Mouse (Mus musculus): ENCODE results near the gene Emsy. TPM values are rescaled to one million over a fixed set of nuclear protein-coding genes. Genes with fewer than 3 reads are reported as not detected.

Gene Emsy
- polyA plus RNA-seq, 1 experiment from 2014 or later, result 5.0 TPM

DNA sequence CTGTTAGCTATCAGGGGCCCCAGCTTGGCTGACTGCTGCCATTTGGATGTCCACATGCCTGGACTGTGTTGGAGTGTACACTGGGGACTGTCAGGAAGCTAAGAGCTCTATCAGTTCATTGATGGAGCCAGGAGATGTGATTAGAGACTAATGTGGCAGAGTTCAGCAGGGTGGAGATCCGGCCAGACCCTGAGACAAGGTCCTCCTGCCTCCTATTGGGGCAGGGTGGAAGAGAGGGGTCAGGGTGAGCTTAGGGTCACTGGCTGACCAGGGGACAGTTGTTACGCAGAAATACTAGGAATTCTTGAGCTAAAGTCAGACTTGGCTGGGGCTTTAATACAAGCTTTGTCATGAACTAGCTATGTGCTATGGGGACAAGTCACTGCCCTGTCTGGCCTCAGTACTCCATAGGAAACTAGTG, 81.8 kb downstream of the Emsy start:
- DNase-seq (ENCODE audit: low spot score), result no peak
- Histone ChIP-seq H3K9ac (ENCODE audit: low read length) (no peak overlapping the region), H3K36me3 (ENCODE audit: control insufficient read depth, insufficient read depth, low read length) (no peaks in the 10 kb centered on the region), H3K4me2 (replicated peaks; ENCODE audit: low read depth) (no peak overlapping the region), H3K4me3 (ENCODE audit: low read depth, low read length) (no peak overlapping the region), H3K9me3 (ENCODE audit: control insufficient read depth, low read length) (no peaks in the 10 kb centered on the region), H3K27ac (replicated peaks) (no peak overlapping the region), H3K27me3 (ENCODE audit: control insufficient read depth, insufficient read depth, low read length) (no peaks in the 10 kb centered on the region), H3K4me1 (replicated peaks; ENCODE audit: control insufficient read depth, insufficient read depth) (no peaks in the 10 kb centered on the region)
- WGBS, result 72% methylated on average over 2 of the region's 2 CpGs
- no peak for TF ChIP-seq CTCF (IDR thresholded peaks at IDR 0.05; ENCODE audit: low read depth)
- TF ChIP-seq EP300 (optimal IDR thresholded peaks at IDR 0.05), result no peak
- ATAC-seq (ENCODE audit: low FRiP score, low TSS enrichment), result no peak

- Histone ChIP-seq H3K36me3 (ENCODE audit: control insufficient read depth, insufficient read depth, low read length) (no peaks in the 10 kb centered on the region), H3K4me1 (replicated peaks; ENCODE audit: control insufficient read depth, insufficient read depth) (no peaks in the 10 kb centered on the region), H3K9me3 (ENCODE audit: control insufficient read depth, low read length) (no peaks in the 10 kb centered on the region), H3K27ac (replicated peaks) (0 out of 2 replicates have a peak overlapping the region, but pooled peaks have one; percentile 8), H3K9ac (ENCODE audit: low read length) (no peak overlapping the region), H3K27me3 (ENCODE audit: control insufficient read depth, insufficient read depth, low read length) (no peaks in the 10 kb centered on the region), H3K4me2 (replicated peaks; ENCODE audit: low read depth) (no peak overlapping the region), H3K4me3 (ENCODE audit: low read depth, low read length) (no peak overlapping the region)
- TF ChIP-seq EP300 (optimal IDR thresholded peaks at IDR 0.05) (no peak), CTCF (IDR thresholded peaks at IDR 0.05; ENCODE audit: low read depth) (no peak)
- ATAC-seq (ENCODE audit: low FRiP score, low TSS enrichment) (no peak), DNase-seq (ENCODE audit: low spot score) (no peak)
- 91% methylated on average over 7 of the region's 7 CpGs for WGBS
These were observed 82.3 kb downstream of the Emsy start for GRCm38 (mm10) chr7:98574271-98574670.

GRCm38 (mm10) chr7:98573231-98573781, 83.3 kb downstream of the Emsy start:
- no peak overlapping the region for H3K4me3 ChIP-seq (ENCODE audit: low read depth, low read length)
- H3K27me3 ChIP-seq (ENCODE audit: control insufficient read depth, insufficient read depth, low read length), result no peaks in the 10 kb centered on the region
- no peak for TF ChIP-seq CTCF (IDR thresholded peaks at IDR 0.05; ENCODE audit: low read depth)
- TF ChIP-seq EP300 (optimal IDR thresholded peaks at IDR 0.05), result no peak
- H3K36me3 ChIP-seq (ENCODE audit: control insufficient read depth, insufficient read depth, low read length), result no peaks in the 10 kb centered on the region
- H3K9ac ChIP-seq (ENCODE audit: low read length), result no peak overlapping the region
- DNase-seq (ENCODE audit: low spot score) (no peak), ATAC-seq (ENCODE audit: low FRiP score, low TSS enrichment) (peak; percentile 68)
- no peaks in the 10 kb centered on the region for H3K4me1 ChIP-seq (replicated peaks; ENCODE audit: control insufficient read depth, insufficient read depth)
- H3K27ac ChIP-seq (replicated peaks), result peak overlapping the region; percentile 79
- no peak overlapping the region for H3K4me2 ChIP-seq (replicated peaks; ENCODE audit: low read depth)
- WGBS, result 43% methylated on average over 10 of the region's 10 CpGs
- H3K9me3 ChIP-seq (ENCODE audit: control insufficient read depth, low read length), result no peaks in the 10 kb centered on the region

DNA sequence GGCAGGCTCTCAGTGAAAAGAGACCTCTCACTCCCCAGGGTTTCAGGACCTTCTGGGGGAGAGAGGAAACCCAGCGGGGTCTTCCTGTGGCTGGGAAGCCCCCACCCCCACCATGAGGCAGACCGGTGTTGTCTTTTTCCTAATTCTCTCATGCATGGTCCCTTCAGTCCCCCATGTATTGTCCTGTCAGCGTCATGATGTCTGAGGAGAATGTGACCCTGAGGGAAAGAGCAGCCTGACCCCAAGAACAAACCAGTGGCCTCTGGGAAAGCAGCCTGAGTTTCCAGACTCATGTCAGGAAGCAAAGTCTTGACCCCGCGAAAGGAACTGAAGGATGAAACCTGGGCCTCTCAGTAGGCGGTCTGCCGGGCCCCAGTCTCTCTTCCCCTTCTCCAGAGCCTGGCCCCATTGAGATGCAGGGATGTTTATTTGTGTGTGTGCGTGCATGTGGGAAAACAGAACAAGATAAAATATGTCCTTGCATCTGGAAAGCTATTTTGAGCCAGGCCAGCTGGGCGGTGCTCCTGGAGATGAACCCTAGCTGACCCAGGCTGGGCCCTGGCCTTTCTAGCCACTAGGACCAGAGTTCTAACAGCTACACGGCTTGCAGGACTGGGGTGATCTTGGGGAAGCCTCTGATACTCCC, 84.2 kb downstream of the Emsy start:
- DNase-seq (ENCODE audit: low spot score) (no peak), ATAC-seq (ENCODE audit: low FRiP score, low TSS enrichment) (peak; percentile 44; the same call in 1 of the 2 replicates)
- H3K9me3 ChIP-seq (ENCODE audit: control insufficient read depth, low read length), result no peaks in the 10 kb centered on the region
- no peak overlapping the region for H3K9ac ChIP-seq (ENCODE audit: low read length)
- peak overlapping the region; percentile 79 for H3K27ac ChIP-seq (replicated peaks)
- H3K4me2 ChIP-seq (replicated peaks; ENCODE audit: low read depth), result no peak overlapping the region
- H3K4me3 ChIP-seq (ENCODE audit: low read depth, low read length), result no peak overlapping the region
- no peaks in the 10 kb centered on the region for H3K4me1 ChIP-seq (replicated peaks; ENCODE audit: control insufficient read depth, insufficient read depth)
- H3K36me3 ChIP-seq (ENCODE audit: control insufficient read depth, insufficient read depth, low read length), result no peaks in the 10 kb centered on the region
- WGBS, result 36% methylated on average over 10 of the region's 10 CpGs
- no peaks in the 10 kb centered on the region for H3K27me3 ChIP-seq (ENCODE audit: control insufficient read depth, insufficient read depth, low read length)
- TF ChIP-seq CTCF (IDR thresholded peaks at IDR 0.05; ENCODE audit: low read depth) (no peak), EP300 (optimal IDR thresholded peaks at IDR 0.05) (no peak)

- Histone ChIP-seq H3K4me3 (ENCODE audit: low read depth, low read length) (no peak overlapping the region), H3K27ac (replicated peaks) (no peak overlapping the region), H3K4me2 (replicated peaks; ENCODE audit: low read depth) (no peak overlapping the region), H3K9ac (ENCODE audit: low read length) (no peak overlapping the region), H3K9me3 (ENCODE audit: control insufficient read depth, low read length) (no peaks in the 10 kb centered on the region), H3K36me3 (ENCODE audit: control insufficient read depth, insufficient read depth, low read length) (no peaks in the 10 kb centered on the region), H3K27me3 (ENCODE audit: control insufficient read depth, insufficient read depth, low read length) (no peaks in the 10 kb centered on the region), H3K4me1 (replicated peaks; ENCODE audit: control insufficient read depth, insufficient read depth) (no peaks in the 10 kb centered on the region)
- WGBS, result 54% methylated on average over 8 of the region's 8 CpGs
- no peak for DNase-seq (ENCODE audit: low spot score)
- ATAC-seq (ENCODE audit: low FRiP score, low TSS enrichment), result no peak
- TF ChIP-seq EP300 (optimal IDR thresholded peaks at IDR 0.05) (no peak), CTCF (IDR thresholded peaks at IDR 0.05; ENCODE audit: low read depth) (no peak)
These were observed 85.6 kb downstream of the Emsy start for GRCm38 (mm10) chr7:98570824-98571505.

DNA sequence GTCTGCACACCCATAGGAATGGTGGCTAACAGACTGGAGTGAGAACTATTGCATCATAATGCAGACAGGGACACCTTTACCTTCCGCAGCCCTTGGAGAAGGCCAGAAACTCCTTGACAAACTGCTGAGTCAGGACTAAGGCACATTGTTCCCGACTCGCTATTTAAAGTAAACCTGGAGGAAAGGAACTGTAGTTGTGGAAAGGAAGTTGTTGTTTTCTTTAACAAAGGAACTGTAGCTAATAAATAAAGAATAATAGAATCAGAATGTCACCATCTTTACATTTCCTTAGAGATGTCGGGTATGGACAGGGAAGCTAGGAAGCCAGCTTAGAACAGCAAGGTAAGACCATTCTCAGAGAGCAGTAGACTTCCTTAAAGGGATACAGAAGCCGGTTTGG, 89.5 kb downstream of the Emsy start:
- no peak for DNase-seq (ENCODE audit: low spot score)
- 38% methylated on average over 5 of the region's 5 CpGs for WGBS
- no peak overlapping the region for H3K27ac ChIP-seq (replicated peaks)

More for the DNA sequence above, 89.5 kb downstream of the Emsy start:
- no peak overlapping the region for H3K4me2 ChIP-seq (replicated peaks; ENCODE audit: low read depth)
- H3K27me3 ChIP-seq (ENCODE audit: control insufficient read depth, insufficient read depth, low read length), result no peaks in the 10 kb centered on the region
- no peak for ATAC-seq (ENCODE audit: low FRiP score, low TSS enrichment)
- no peaks in the 10 kb centered on the region for H3K4me1 ChIP-seq (replicated peaks; ENCODE audit: control insufficient read depth, insufficient read depth)
- H3K36me3 ChIP-seq (ENCODE audit: control insufficient read depth, insufficient read depth, low read length), result no peaks in the 10 kb centered on the region
- no peak overlapping the region for H3K4me3 ChIP-seq (ENCODE audit: low read depth, low read length)
- no peaks in the 10 kb centered on the region for H3K9me3 ChIP-seq (ENCODE audit: control insufficient read depth, low read length)
- no peak overlapping the region for H3K9ac ChIP-seq (ENCODE audit: low read length)
- TF ChIP-seq EP300 (optimal IDR thresholded peaks at IDR 0.05) (no peak), CTCF (IDR thresholded peaks at IDR 0.05; ENCODE audit: low read depth) (no peak)

Data from stomach, postnatal 0 days (tissue).